Comparison of ENCODE assay signal across 10 mouse cellular contexts in the genomic region with DNA sequence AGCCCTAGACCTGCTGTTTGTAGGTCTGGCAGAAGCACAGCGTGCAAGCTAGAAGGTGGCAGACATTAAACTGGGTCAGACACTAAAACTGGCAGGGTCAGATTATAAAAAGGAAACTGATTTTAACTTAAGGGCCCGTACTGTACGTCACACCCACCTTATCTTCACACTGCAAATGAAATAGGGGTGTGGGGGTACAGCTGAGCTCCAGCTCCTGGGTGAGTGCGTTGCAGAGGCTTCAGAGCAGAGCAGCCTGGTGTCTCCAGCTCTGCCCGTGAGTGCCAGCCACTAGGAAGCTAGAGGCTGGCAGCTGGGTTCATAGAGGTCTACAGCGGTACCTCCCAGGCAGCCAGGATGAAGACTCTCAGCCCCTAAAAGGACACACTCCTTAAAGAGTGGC. TPM values are rescaled to one million over a fixed set of nuclear protein-coding genes. Genes with fewer than 3 reads are reported as not detected.
A peak's percentile ranks its signal among the peaks of the same experiment; 100 is the strongest.
DNase-seq lines count a peak whose midpoint lies in the region; ATAC-seq and TF ChIP-seq lines count a peak whose summit lies in the region.
"Had no signal": no experiment of that assay in that cellular context is flagged by ENCODE, and none has a peak within 500 bp of the region (broad histone marks: within the 10 kb centered on the region; RNA-seq: fewer than 3 reads in every experiment).

No protein-coding gene starts in this region.

- H3K4me3 ChIP-seq in lung, adult 2 months (replicated peaks; ENCODE audit: extremely low read depth, low read depth, low read length) = no peak overlapping the region
- H3K4me3 ChIP-seq in liver, embryonic 14.5 days (ENCODE audit: insufficient read depth in 1 of 2, low read depth in 2 of 2, low read length in 2 of 2) = no peak overlapping the region

- peak; percentile 48 for ATAC-seq in erythroblast, adult 5-6 weeks (replicated peaks; ENCODE audit: low FRiP score, poor library complexity, severe bottlenecking)
- ATAC-seq in liver, embryonic 14.5 days (ENCODE audit: insufficient read depth) = peak; percentile 81

- H3K9ac ChIP-seq in liver, embryonic 14.5 days (replicated peaks) = no peak overlapping the region

- H3K4me1 ChIP-seq in lung, adult 2 months (ENCODE audit: control insufficient read depth, insufficient read depth, low read length) = peaks cover 45% of the 10 kb centered on the region
- H3K4me1 ChIP-seq in liver, embryonic 14.5 days (replicated peaks; ENCODE audit: control insufficient read depth in 2 of 2, insufficient read depth in 2 of 2, low read length in 1 of 2) = peaks cover 30 to 37% of the 10 kb centered on the region in 2 experiments

- no peaks in the 10 kb centered on the region for H3K36me3 ChIP-seq in liver, embryonic 14.5 days (replicated peaks; ENCODE audit: control insufficient read depth, insufficient read depth, low read depth)

- WGBS in lung, adult 2 months = 22% methylated on average over 6 of the region's 6 CpGs
- WGBS in liver, embryonic 14.5 days (ENCODE audit: insufficient replicate concordance) = 17% methylated on average over 6 of the region's 6 CpGs

- H3K27me3 ChIP-seq in liver, embryonic 14.5 days (ENCODE audit: control insufficient read depth, insufficient read depth, low read length) = no peaks in the 10 kb centered on the region

- TF ChIP-seq POLR2A in lung, adult 2 months (IDR thresholded peaks at IDR 0.05; ENCODE audit: borderline replicate concordance, extremely low read depth, low read depth, low read length) = no peak

- DNase-seq in lung, adult 2 months = peak; percentile 14
- no peak for DNase-seq in lung, postnatal 4 days
- peak; percentile 41 for DNase-seq in brain, adult 2 months (ENCODE audit: low read depth, low spot score)
- DNase-seq in liver, embryonic 14.5 days (ENCODE audit: low read depth in 3 of 3, low spot score in 3 of 3) = peak; percentile 41 to 47 (median 45)
- DNase-seq in urinary bladder, postnatal 25 days (ENCODE audit: low spot score) = no peak
- no peak for DNase-seq in gastrocnemius, postnatal 14 days
- DNase-seq: adrenal gland, postnatal 14 days; cerebellum, postnatal 14 days; kidney, adult 2 months had no signal

- no peak for TF ChIP-seq CTCF in lung, adult 2 months (IDR thresholded peaks at IDR 0.05; ENCODE audit: insufficient read depth, low read length)
- no peak for TF ChIP-seq CTCF in liver, embryonic 14.5 days (IDR thresholded peaks at IDR 0.05; ENCODE audit: low read depth)

- peak; percentile 55 for TF ChIP-seq EP300 in liver, embryonic 14.5 days (IDR thresholded peaks at IDR 0.05; ENCODE audit: low read depth)

- peak overlapping the region; percentile 36 for H3K4me2 ChIP-seq in liver, embryonic 14.5 days (ENCODE audit: low read depth)

- no peak overlapping the region for H3K27ac ChIP-seq in liver, embryonic 14.5 days

- no peaks in the 10 kb centered on the region for H3K9me3 ChIP-seq in liver, embryonic 14.5 days (ENCODE audit: control insufficient read depth, low read length)

- intact Hi-C loops in gastrocnemius, postnatal 14 days (cut with DNase I; ENCODE audit: low total_unique reads) = no loop called here

RNA-seq across cellular contexts. Expression of gene Coro1c, which starts 6.5 kb away (rescaled TPM):
- polyA plus RNA-seq in lung, adult 2 months (2012; rRNA removed) = 86.7 and 104 TPM in 2 replicates
- total RNA-seq in erythroblast, adult 5-6 weeks (2015; ENCODE audit: low replicate concordance) = 23.2 and 30.9 TPM in 2 replicates
- total RNA-seq in erythroblast, adult 5-6 weeks (2017; ENCODE audit: low replicate concordance) = 20.5 and 26.8 TPM in 2 replicates
- polyA plus RNA-seq in liver, embryonic 14.5 days (2012; rRNA removed) = 26.2 and 32.4 TPM in 2 replicates
- polyA plus RNA-seq in liver, embryonic 14.5 days (2014; fragmentation: Nextera tagmentation; extraction: Ambion mirVana) = 35.6 and 41.2 TPM in 2 replicates
- total RNA-seq in gastrocnemius, postnatal 14 days (2021) = 10 to 100 TPM; 24.0 to 28.7 TPM

Comparison
In these comparisons a context has a peak if more than half of its experiments do, and no peak if none do; other contexts are left out.
1. DNase-seq: peak in lung, adult 2 months (single experiment), brain, adult 2 months (single experiment) and liver, embryonic 14.5 days (3 of 3); none in lung, postnatal 4 days (0 of 2), urinary bladder, postnatal 25 days (single experiment) and gastrocnemius, postnatal 14 days (single experiment).